ENCODE assay signal across 8 mouse cellular contexts in genomic region chr10:61452645-61453044, GRCm38 (mm10). TPM values are rescaled to one million over a fixed set of nuclear protein-coding genes. Genes with fewer than 3 reads are reported as not detected.
DNase-seq lines count a peak whose midpoint lies in the region; ATAC-seq and TF ChIP-seq lines count a peak whose summit lies in the region.

TSS of gene Eif4ebp2 (minus strand) at chr10:61452661.

- TF ChIP-seq EP300 in heart, adult 2 months (IDR thresholded peaks at IDR 0.05; ENCODE audit: insufficient read depth, low read depth, low read length): peak; percentile 83

- WGBS in embryonic facial prominence, embryonic 14.5 days: under 1% methylated on average over 30 of the region's 36 CpGs
- 1% methylated on average over 36 of the region's 36 CpGs for WGBS in heart, adult 2 months
- under 1% methylated on average over 32 of the region's 36 CpGs for WGBS in limb, embryonic 13.5 days
- 0% methylated on average over 24 of the region's 36 CpGs for WGBS in midbrain, embryonic 16.5 days

- peak within 1 kb of the TSS; percentile 89 for H3K9ac ChIP-seq in embryonic facial prominence, embryonic 14.5 days (ENCODE audit: low read depth, low read length)
- H3K9ac ChIP-seq in heart, adult 2 months (ENCODE audit: low read depth, low read length): peak within 1 kb of the TSS; percentile 94
- H3K9ac ChIP-seq in limb, embryonic 13.5 days: peak within 1 kb of the TSS; percentile 97
- H3K9ac ChIP-seq in midbrain, embryonic 16.5 days (ENCODE audit: low read depth, low read length): peak within 1 kb of the TSS; percentile 97

- H3K36me3 ChIP-seq in embryonic facial prominence, embryonic 14.5 days (ENCODE audit: control insufficient read depth, insufficient read depth, low read length): peaks cover 12% of the 10 kb centered on the region
- peaks cover 11% of the 10 kb centered on the region for H3K36me3 ChIP-seq in heart, adult 2 months (ENCODE audit: control insufficient read depth, insufficient read depth, low read length)
- H3K36me3 ChIP-seq in limb, embryonic 13.5 days: peaks cover 18% of the 10 kb centered on the region; the same call in 1 of the 2 replicates
- H3K36me3 ChIP-seq in midbrain, embryonic 16.5 days (ENCODE audit: control insufficient read depth, insufficient read depth, low read length): no peaks in the 10 kb centered on the region

- H3K4me1 ChIP-seq in embryonic facial prominence, embryonic 14.5 days (ENCODE audit: control insufficient read depth, insufficient read depth, low read length): peaks cover 10% of the 10 kb centered on the region; the same call in 1 of the 2 replicates
- peaks cover 15% of the 10 kb centered on the region for H3K4me1 ChIP-seq in heart, adult 2 months (ENCODE audit: control insufficient read depth, insufficient read depth, low read length)
- H3K4me1 ChIP-seq in limb, embryonic 13.5 days: peaks cover 38% of the 10 kb centered on the region
- peaks cover 29% of the 10 kb centered on the region for H3K4me1 ChIP-seq in midbrain, embryonic 16.5 days (ENCODE audit: control insufficient read depth, insufficient read depth, low read length)

- peak within 1 kb of the TSS; percentile 82 for H3K27ac ChIP-seq in embryonic facial prominence, embryonic 14.5 days (replicated peaks; ENCODE audit: low read depth, low read length)
- H3K27ac ChIP-seq in heart, adult 2 months: peak within 1 kb of the TSS; percentile 82
- peak within 1 kb of the TSS; percentile 69 for H3K27ac ChIP-seq in limb, embryonic 13.5 days
- peak within 1 kb of the TSS; percentile 85 for H3K27ac ChIP-seq in midbrain, embryonic 16.5 days (ENCODE audit: low read length)

- peaks cover 5% of the 10 kb centered on the region for H3K79me2 ChIP-seq in heart, adult 2 months (replicated peaks; ENCODE audit: control insufficient read depth, insufficient read depth, low read length)

- TF ChIP-seq POLR2A in heart, adult 2 months (IDR thresholded peaks at IDR 0.05; ENCODE audit: insufficient read depth, low read depth, low read length): peak; percentile 95

- peak; percentile 97 for DNase-seq in 3T3-L1 (ENCODE audit: low read depth, low spot score)
- DNase-seq in adrenal gland, postnatal 4 days (ENCODE audit: low spot score in 2 of 2): peak; percentile 94 to 96
- DNase-seq in embryonic facial prominence, embryonic 14.5 days (ENCODE audit: low spot score): peak; percentile 98
- DNase-seq in heart, adult 2 months: peak; percentile 98 to 100
- DNase-seq in kidney, adult 8-10 months: peak; percentile 98 to 99
- DNase-seq in spleen, postnatal 10 days (ENCODE audit: low spot score in 2 of 2): peak; percentile 99

- intact Hi-C loops in heart, adult 2 months (cut with DNase I): no loop called here

- peak within 1 kb of the TSS; percentile 71 for H3K4me2 ChIP-seq in embryonic facial prominence, embryonic 14.5 days (ENCODE audit: low read depth, low read length)
- peak within 1 kb of the TSS; percentile 90 for H3K4me2 ChIP-seq in limb, embryonic 13.5 days (replicated peaks)
- peak within 1 kb of the TSS; percentile 88 for H3K4me2 ChIP-seq in midbrain, embryonic 16.5 days (ENCODE audit: low read length)

- no peaks in the 10 kb centered on the region for H3K9me3 ChIP-seq in embryonic facial prominence, embryonic 14.5 days (ENCODE audit: control insufficient read depth, low read length)
- H3K9me3 ChIP-seq in limb, embryonic 13.5 days: no peaks in the 10 kb centered on the region
- H3K9me3 ChIP-seq in midbrain, embryonic 16.5 days (replicated peaks; ENCODE audit: control insufficient read depth, low read length, poor library complexity, severe bottlenecking): no peaks in the 10 kb centered on the region

- TF ChIP-seq CTCF in heart, adult 2 months (IDR thresholded peaks at IDR 0.05): no peak

- no peaks in the 10 kb centered on the region for H3K27me3 ChIP-seq in embryonic facial prominence, embryonic 14.5 days (replicated peaks; ENCODE audit: control insufficient read depth, insufficient read depth, low read length)
- no peaks in the 10 kb centered on the region for H3K27me3 ChIP-seq in heart, adult 2 months (ENCODE audit: control insufficient read depth, insufficient read depth, low read length)
- no peaks in the 10 kb centered on the region for H3K27me3 ChIP-seq in limb, embryonic 13.5 days
- H3K27me3 ChIP-seq in midbrain, embryonic 16.5 days (ENCODE audit: control insufficient read depth, insufficient read depth, low read depth, low read length): no peaks in the 10 kb centered on the region

- H3K4me3 ChIP-seq in embryonic facial prominence, embryonic 14.5 days (ENCODE audit: low read depth, low read length): peak within 1 kb of the TSS; percentile 96
- H3K4me3 ChIP-seq in heart, adult 2 months: peak within 1 kb of the TSS; percentile 87
- H3K4me3 ChIP-seq in limb, embryonic 13.5 days: peak within 1 kb of the TSS; percentile 100
- H3K4me3 ChIP-seq in midbrain, embryonic 16.5 days (ENCODE audit: low read depth, low read length): peak within 1 kb of the TSS; percentile 99

- peak; percentile 99 for ATAC-seq in embryonic facial prominence, embryonic 14.5 days (ENCODE audit: low read depth)
- peak; percentile 99 for ATAC-seq in limb, embryonic 13.5 days (ENCODE audit: low FRiP score, low read depth)
- ATAC-seq in midbrain, embryonic 16.5 days: peak; percentile 98

RNA-seq across cellular contexts. Expression of gene Eif4ebp2, which starts in this region (rescaled TPM):
- 100 to 1,000 TPM; 112 to 123 TPM for total RNA-seq in adrenal gland, postnatal 4 days (2021)
- 43.3 and 46.9 TPM in 2 replicates for polyA plus RNA-seq in embryonic facial prominence, embryonic 14.5 days (2014; fragmentation: Nextera tagmentation; extraction: Ambion mirVana)
- 10 to 100 TPM; 70.9 to 71.3 TPM for total RNA-seq in heart, adult 2 months (2021)
- polyA plus RNA-seq in heart, adult 2 months (2012; rRNA removed): 53.3 and 71.9 TPM in 2 replicates
- polyA plus RNA-seq in limb, embryonic 13.5 days (2015; fragmentation: Nextera tagmentation; extraction: Ambion mirVana): 70.6 and 72.2 TPM in 2 replicates
- 36.9 and 49.2 TPM in 2 replicates for polyA plus RNA-seq in midbrain, embryonic 16.5 days (2015; fragmentation: Nextera tagmentation; extraction: Ambion mirVana)

Comparison
In these comparisons a context has a peak if more than half of its experiments do, and no peak if none do; other contexts are left out.
1. Peak in every context shown above with its lines: DNase-seq, ATAC-seq, H3K4me3 ChIP-seq and H3K27ac ChIP-seq.